Mouse (Mus musculus): ENCODE data around the gene Myo15b.

- no peak for TF ChIP-seq CTCF (IDR thresholded peaks at IDR 0.05; ENCODE audit: insufficient read depth, low read depth, low read length)
- no peak for TF ChIP-seq POLR2A (IDR thresholded peaks at IDR 0.05; ENCODE audit: insufficient read depth, low read depth, low read length)
Measured at GRCm38 (mm10) chr11:115858354-115858753, at the start of gene Myo15b.

All from olfactory bulb, adult 2 months (tissue).